Mouse (Mus musculus) liver, embryonic 15.5 days (tissue): Measurements from ENCODE around the gene Slc25a36. TPM values are rescaled to one million over a fixed set of nuclear protein-coding genes. Genes with fewer than 3 reads are reported as not detected.

Experiments
- ATAC-seq: fragments of 200-750 bp; cut with Nextera tagmentation; 2 replicates; pipeline ENCODE4 v1.8.0; 2017; ENCODE audit warnings: moderate number of reproducible peaks, mild to moderate bottlenecking, moderate library complexity; ENCODE audit not compliant: insufficient read depth
- H3K27ac ChIP-seq: fragments of 300-500 bp; sonication (generic); replicated peaks from 2 replicates; pipeline ENCODE4 v1.5.1; 2015; ENCODE audit warnings: mild to moderate bottlenecking, inconsistent platforms
- H3K27me3 ChIP-seq: fragments of 300-500 bp; sonication (generic); 2 replicates; pipeline ENCODE4 v1.6.1; 2015; ENCODE audit warnings: mild to moderate bottlenecking, inconsistent platforms
- H3K36me3 ChIP-seq: fragments of 300-500 bp; sonication (generic); replicated peaks from 2 replicates; pipeline ENCODE4 v1.6.1; 2015; ENCODE audit warnings: moderate library complexity, mild to moderate bottlenecking, inconsistent platforms
- H3K4me1 ChIP-seq: fragments of 300-500 bp; sonication (generic); replicated peaks from 2 replicates; pipeline ENCODE4 v1.6.1; 2015; ENCODE audit warnings: inconsistent platforms
- H3K4me2 ChIP-seq: fragments of 300-500 bp; sonication (generic); 2 replicates; pipeline ENCODE4 v1.6.1; 2015; ENCODE audit warnings: moderate library complexity, mild to moderate bottlenecking, inconsistent platforms
- H3K4me3 ChIP-seq: fragments of 300-500 bp; sonication (generic); replicated peaks from 2 replicates; pipeline ENCODE4 v1.5.1; 2015; ENCODE audit warnings: mild to moderate bottlenecking, inconsistent platforms
- H3K9ac ChIP-seq: fragments of 300-500 bp; sonication (generic); 2 replicates; pipeline ENCODE4 v1.6.1; 2015; ENCODE audit warnings: moderate library complexity, mild to moderate bottlenecking, inconsistent platforms
- H3K9me3 ChIP-seq: fragments of 300-500 bp; sonication (generic); replicated peaks from 2 replicates; pipeline ENCODE4 v1.6.1; 2016; ENCODE audit warnings: inconsistent platforms
- WGBS: fragments of 180-500 bp; shearing (Covaris S2); methylation state at CpG from one replicate; pipeline ENCODE4 v1.1.7; 2015; ENCODE audit warnings: mixed read lengths; ENCODE audit not compliant: insufficient replicate concordance; 5-methylcytosine and 5-hydroxymethylcytosine counted together
- polyA plus RNA-seq: library from polyadenylated mRNA; unstranded; fragments of >200 nt; fragmentation: Nextera tagmentation; extraction: Ambion mirVana; gene quantifications from 2 replicates; pipeline ENCODE4 v1.2.1, GENCODE M21; 2015

Slc25a36 gene
- polyA plus RNA-seq, 1 experiment from 2014 or later = 8.4 TPM

GRCm38 (mm10) chr9:97069466-97069865 is 41.5 kb downstream of the Slc25a36 start:
- ATAC-seq = no peak

GRCm38 (mm10) chr9:97068201-97069095 is 42.5 kb downstream of the Slc25a36 start:
- Histone ChIP-seq H3K9ac (no peak overlapping the region), H3K27me3 (no peaks in the 10 kb centered on the region), H3K9me3 (no peaks in the 10 kb centered on the region), H3K27ac (no peak overlapping the region), H3K4me2 (no peak overlapping the region), H3K4me3 (no peak overlapping the region), H3K36me3 (no peaks in the 10 kb centered on the region), H3K4me1 (no peaks in the 10 kb centered on the region)
- WGBS = 48% methylated on average over 9 of the region's 9 CpGs
- ATAC-seq = no peak

More at GRCm38 (mm10) chr9:97069466-97069865, 41.5 kb downstream of the Slc25a36 start:
- Histone ChIP-seq H3K27ac (no peak overlapping the region), H3K9me3 (no peaks in the 10 kb centered on the region), H3K4me1 (no peaks in the 10 kb centered on the region), H3K27me3 (no peaks in the 10 kb centered on the region), H3K4me3 (no peak overlapping the region), H3K9ac (no peak overlapping the region), H3K4me2 (no peak overlapping the region), H3K36me3 (peaks cover 3% of the 10 kb centered on the region; the same call in 1 of the 2 replicates)
- WGBS = 75% methylated on average over 5 of the region's 5 CpGs

GRCm38 (mm10) chr9:97067761-97068160 is 43.2 kb downstream of the Slc25a36 start:
- Histone ChIP-seq H3K9me3 (no peaks in the 10 kb centered on the region), H3K9ac (no peak overlapping the region), H3K27me3 (no peaks in the 10 kb centered on the region), H3K4me2 (no peak overlapping the region), H3K36me3 (no peaks in the 10 kb centered on the region), H3K27ac (no peak overlapping the region), H3K4me3 (no peak overlapping the region), H3K4me1 (no peaks in the 10 kb centered on the region)
- WGBS = 66% methylated on average over 6 of the region's 6 CpGs
- ATAC-seq = no peak

- no peak overlapping the region for H3K4me3 ChIP-seq
- H3K27ac ChIP-seq = no peak overlapping the region
- H3K36me3 ChIP-seq = no peaks in the 10 kb centered on the region
- 76% methylated on average over 4 of the region's 4 CpGs for WGBS
- H3K4me2 ChIP-seq = no peak overlapping the region
- no peaks in the 10 kb centered on the region for H3K9me3 ChIP-seq
- H3K4me1 ChIP-seq = no peaks in the 10 kb centered on the region
- no peak for ATAC-seq
- H3K27me3 ChIP-seq = no peaks in the 10 kb centered on the region
- H3K9ac ChIP-seq = no peak overlapping the region
Measured at GRCm38 (mm10) chr9:97065885-97066284, 45.1 kb downstream of the Slc25a36 start.

GRCm38 (mm10) chr9:97065216-97065615 is 45.7 kb downstream of the Slc25a36 start:
- Histone ChIP-seq H3K4me2 (no peak overlapping the region), H3K27ac (no peak overlapping the region), H3K9me3 (no peaks in the 10 kb centered on the region), H3K4me1 (no peaks in the 10 kb centered on the region), H3K4me3 (no peak overlapping the region), H3K9ac (no peak overlapping the region), H3K36me3 (no peaks in the 10 kb centered on the region), H3K27me3 (no peaks in the 10 kb centered on the region)
- 66% methylated on average over 5 of the region's 5 CpGs for WGBS
- ATAC-seq = no peak

- WGBS = 83% methylated on average over 1 of the region's 1 CpGs
- Histone ChIP-seq H3K36me3 (no peaks in the 10 kb centered on the region), H3K4me2 (no peak overlapping the region), H3K27me3 (peaks cover 3% of the 10 kb centered on the region; the same call in 1 of the 2 replicates), H3K4me1 (no peaks in the 10 kb centered on the region), H3K4me3 (no peak overlapping the region), H3K9me3 (no peaks in the 10 kb centered on the region), H3K27ac (no peak overlapping the region), H3K9ac (no peak overlapping the region)
- no peak for ATAC-seq
Measured at GRCm38 (mm10) chr9:97064161-97064560, 46.8 kb downstream of the Slc25a36 start.

- H3K27me3 ChIP-seq = peaks cover 9% of the 10 kb centered on the region; the same call in 1 of the 2 replicates
- H3K4me3 ChIP-seq = no peak overlapping the region
- ATAC-seq = no peak
- H3K27ac ChIP-seq = no peak overlapping the region
- H3K36me3 ChIP-seq = no peaks in the 10 kb centered on the region
- H3K4me1 ChIP-seq = no peaks in the 10 kb centered on the region
- no peak overlapping the region for H3K9ac ChIP-seq
- WGBS = 78% methylated on average over 9 of the region's 9 CpGs
- no peaks in the 10 kb centered on the region for H3K9me3 ChIP-seq
- H3K4me2 ChIP-seq = no peak overlapping the region
Measured at GRCm38 (mm10) chr9:97061696-97062095, 49.3 kb downstream of the Slc25a36 start.

GRCm38 (mm10) chr9:97056541-97057338 is 54.2 kb downstream of the Slc25a36 start:
- Histone ChIP-seq H3K9me3 (no peaks in the 10 kb centered on the region), H3K4me3 (no peak overlapping the region), H3K4me1 (no peaks in the 10 kb centered on the region), H3K4me2 (no peak overlapping the region), H3K9ac (no peak overlapping the region), H3K27ac (no peak overlapping the region), H3K36me3 (no peaks in the 10 kb centered on the region), H3K27me3 (peaks cover 22% of the 10 kb centered on the region)
- no peak for ATAC-seq
- WGBS = 56% methylated on average over 18 of the region's 18 CpGs

GRCm38 (mm10) chr9:97055906-97056305 is 55.1 kb downstream of the Slc25a36 start:
- Histone ChIP-seq H3K4me3 (no peak overlapping the region), H3K9ac (no peak overlapping the region)
- no peak for ATAC-seq

GRCm38 (mm10) chr9:97051176-97051575 is 59.8 kb downstream of the Slc25a36 start:
- H3K4me2 ChIP-seq = no peak overlapping the region
- H3K27ac ChIP-seq = no peak overlapping the region
- peaks cover 8% of the 10 kb centered on the region; the same call in 1 of the 2 replicates for H3K27me3 ChIP-seq
- no peaks in the 10 kb centered on the region for H3K9me3 ChIP-seq
- WGBS = 51% methylated on average over 8 of the region's 8 CpGs
- no peaks in the 10 kb centered on the region for H3K36me3 ChIP-seq
- ATAC-seq = no peak
- no peak overlapping the region for H3K4me3 ChIP-seq
- H3K4me1 ChIP-seq = no peaks in the 10 kb centered on the region
- no peak overlapping the region for H3K9ac ChIP-seq

More at GRCm38 (mm10) chr9:97055906-97056305, 55.1 kb downstream of the Slc25a36 start:
- Histone ChIP-seq H3K9me3 (no peaks in the 10 kb centered on the region), H3K27me3 (peaks cover 22% of the 10 kb centered on the region), H3K27ac (no peak overlapping the region), H3K4me2 (no peak overlapping the region), H3K36me3 (no peaks in the 10 kb centered on the region), H3K4me1 (no peaks in the 10 kb centered on the region)
- WGBS = 74% methylated on average over 14 of the region's 14 CpGs

- ATAC-seq = no peak
- Histone ChIP-seq H3K27me3 (no peaks in the 10 kb centered on the region), H3K4me3 (no peak overlapping the region), H3K27ac (no peak overlapping the region), H3K9ac (no peak overlapping the region), H3K4me1 (no peaks in the 10 kb centered on the region), H3K36me3 (no peaks in the 10 kb centered on the region), H3K4me2 (no peak overlapping the region), H3K9me3 (no peaks in the 10 kb centered on the region)
- whole genome bisulfite sequencing = 72% methylated on average over 4 of the region's 4 CpGs
Measured at GRCm38 (mm10) chr9:97046240-97046639, 64.7 kb downstream of the Slc25a36 start.
